Mouse (Mus musculus) cerebellum, adult 2 months (tissue): Measurements from ENCODE around the gene Gsdme.

Source experiments
- CTCF ChIP-seq: fragments of 200-500 bp; IDR thresholded peaks from 2 replicates; pipeline ENCODE4 v1.5.1; 2011; ENCODE audit warnings: low read depth, mild to moderate bottlenecking, control low read depth, low read length, moderate library complexity, borderline replicate concordance; ENCODE audit not compliant: insufficient read depth
- POLR2A ChIP-seq: fragments of 200-500 bp; IDR thresholded peaks from 2 replicates; pipeline ENCODE4 v1.6.1; 2011; ENCODE audit warnings: low read length, control low read depth, borderline replicate concordance; ENCODE audit not compliant: insufficient read depth

DNA sequence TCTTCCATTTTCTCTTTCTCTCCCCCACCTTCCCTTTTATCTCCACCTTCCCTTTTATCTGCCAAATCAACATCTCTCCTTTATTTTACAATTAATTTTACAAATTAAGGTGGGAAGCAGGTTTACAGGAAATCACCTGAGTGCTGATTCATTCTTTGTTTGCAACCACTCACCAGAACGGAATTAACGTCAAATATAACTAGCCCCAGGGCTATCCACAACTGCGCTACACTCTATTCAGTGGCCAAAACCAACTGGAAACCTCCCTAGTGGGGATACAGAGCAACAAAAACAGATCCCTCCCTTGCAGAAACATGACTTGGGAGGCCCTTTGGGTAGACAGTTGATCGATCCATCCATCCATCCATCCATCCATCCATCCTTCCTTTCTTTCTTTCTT lies 94.8 kb downstream of the Gsdme start:
- no peak for TF ChIP-seq POLR2A
- TF ChIP-seq CTCF: no peak
